8 mouse cellular contexts compared by ENCODE assay signal in genomic region chr2:91984439-91984838, GRCm38 (mm10). TPM values are rescaled to one million over a fixed set of nuclear protein-coding genes. Genes with fewer than 3 reads are reported as not detected.
DNase-seq lines count a peak whose midpoint lies in the region; ATAC-seq and TF ChIP-seq lines count a peak whose summit lies in the region.

No protein-coding gene starts in this region.

- WGBS in heart, postnatal 0 days = 5% methylated on average over 9 of the region's 13 CpGs

- no peaks in the 10 kb centered on the region for H3K36me3 ChIP-seq in heart, postnatal 0 days (replicated peaks; ENCODE audit: control insufficient read depth, insufficient read depth, low read length)
- H3K36me3 ChIP-seq in splenic B cell, adult 2 months (ENCODE audit: control insufficient read depth, insufficient read depth, low read length, poor library complexity, severe bottlenecking) = no peaks in the 10 kb centered on the region

- H3K27ac ChIP-seq in heart, postnatal 0 days (ENCODE audit: low read depth) = peak overlapping the region; percentile 78

- 0 out of 2 replicates have a peak overlapping the region, but pooled peaks have one; percentile 39 for H3K9ac ChIP-seq in heart, postnatal 0 days (replicated peaks; ENCODE audit: low read depth, low read length)

- DNase-seq in MN1 (ENCODE audit: low spot score) = peak; percentile 87
- DNase-seq in embryo, embryonic 11 days = peak; percentile 94
- peak; percentile 92 for DNase-seq in heart, postnatal 0 days (ENCODE audit: low spot score)
- peak; percentile 86 to 95 for DNase-seq in kidney, postnatal 25 days
- DNase-seq in splenic B cell, adult 2 months (ENCODE audit: low read depth, low spot score) = peak; percentile 84
- DNase-seq in cerebellum, adult 18-20 months = no peak
- DNase-seq in cerebellum, adult 9-10 months = no peak

- no peak overlapping the region for H3K4me3 ChIP-seq in heart, postnatal 0 days (ENCODE audit: low read depth, low read length)

- H3K4me1 ChIP-seq in heart, postnatal 0 days (ENCODE audit: control insufficient read depth, insufficient read depth) = peaks cover 10% of the 10 kb centered on the region

- 0 out of 2 replicates have a peak, but pooled peaks have one; percentile 43 for TF ChIP-seq EP300 in heart, postnatal 0 days (IDR thresholded peaks at IDR 0.05; ENCODE audit: low read depth)

- ATAC-seq in heart, postnatal 0 days (ENCODE audit: insufficient read depth, low read depth) = peak; percentile 93
- peak; percentile 92 for ATAC-seq in megakaryocyte, adult 5-6 weeks (ENCODE audit: poor library complexity, severe bottlenecking)

- H3K4me2 ChIP-seq in heart, postnatal 0 days (ENCODE audit: low read depth, low read length) = peak overlapping the region; percentile 55

- no peaks in the 10 kb centered on the region for H3K27me3 ChIP-seq in heart, postnatal 0 days (ENCODE audit: control insufficient read depth, insufficient read depth, low read length)
- no peaks in the 10 kb centered on the region for H3K27me3 ChIP-seq in splenic B cell, adult 2 months (ENCODE audit: control insufficient read depth, insufficient read depth, low read length, poor library complexity, severe bottlenecking)

- no peak for TF ChIP-seq CTCF in heart, postnatal 0 days (IDR thresholded peaks at IDR 0.05; ENCODE audit: low read depth)

- H3K9me3 ChIP-seq in heart, postnatal 0 days (replicated peaks; ENCODE audit: control insufficient read depth, low read length) = no peaks in the 10 kb centered on the region

RNA-seq across cellular contexts. Expression of gene Dgkz, which starts 8.8 kb away (rescaled TPM):
- 77.0 and 77.9 TPM in 2 replicates for total RNA-seq in heart, postnatal 0 days (2014; rRNA removed; ENCODE audit: low replicate concordance)
- 24.0 and 26.2 TPM in 2 replicates for polyA plus RNA-seq in heart, postnatal 0 days (2015; fragmentation: Nextera tagmentation; extraction: Ambion mirVana)
- total RNA-seq in megakaryocyte, adult 5-6 weeks (2015) = 94.1 and 114 TPM in 2 replicates
- 66.4 and 80.4 TPM in 2 replicates for total RNA-seq in megakaryocyte, adult 5-6 weeks (2017)

RNA-seq across cellular contexts. Expression of gene Gm9821, which starts 38.9 kb away (rescaled TPM):
- total RNA-seq in heart, postnatal 0 days (2014; rRNA removed; ENCODE audit: low replicate concordance) = not detected in 2 replicates
- 0.89 and 0.93 TPM in 2 replicates for polyA plus RNA-seq in heart, postnatal 0 days (2015; fragmentation: Nextera tagmentation; extraction: Ambion mirVana)
- total RNA-seq in megakaryocyte, adult 5-6 weeks (2015) = not detected in 2 replicates
- total RNA-seq in megakaryocyte, adult 5-6 weeks (2017) = 0.69 TPM in 1 of 2 replicates, not detected in the other

RNA-seq across cellular contexts. Expression of gene Creb3l1, which starts 39.9 kb away (rescaled TPM):
- 3.8 and 6.7 TPM in 2 replicates for total RNA-seq in heart, postnatal 0 days (2014; rRNA removed; ENCODE audit: low replicate concordance)
- 4.1 and 4.2 TPM in 2 replicates for polyA plus RNA-seq in heart, postnatal 0 days (2015; fragmentation: Nextera tagmentation; extraction: Ambion mirVana)
- total RNA-seq in megakaryocyte, adult 5-6 weeks (2015) = 2.7 and 4.8 TPM in 2 replicates
- 0.51 and 1.2 TPM in 2 replicates for total RNA-seq in megakaryocyte, adult 5-6 weeks (2017)

RNA-seq across cellular contexts. Expression of gene Mdk, which starts 52.3 kb away (rescaled TPM):
- total RNA-seq in heart, postnatal 0 days (2014; rRNA removed; ENCODE audit: low replicate concordance) = 18.5 and 48.2 TPM in 2 replicates
- 100 and 119 TPM in 2 replicates for polyA plus RNA-seq in heart, postnatal 0 days (2015; fragmentation: Nextera tagmentation; extraction: Ambion mirVana)
- total RNA-seq in megakaryocyte, adult 5-6 weeks (2015) = 1.3 and 2.2 TPM in 2 replicates
- not detected in 2 replicates for total RNA-seq in megakaryocyte, adult 5-6 weeks (2017)

RNA-seq across cellular contexts. Expression of gene Chrm4, which starts 57.4 kb away (rescaled TPM):
- 0.27 TPM in 1 of 2 replicates, not detected in the other for total RNA-seq in heart, postnatal 0 days (2014; rRNA removed; ENCODE audit: low replicate concordance)
- polyA plus RNA-seq in heart, postnatal 0 days (2015; fragmentation: Nextera tagmentation; extraction: Ambion mirVana) = not detected in 2 replicates
- not detected in 2 replicates for total RNA-seq in megakaryocyte, adult 5-6 weeks (2015)
- total RNA-seq in megakaryocyte, adult 5-6 weeks (2017) = not detected in 2 replicates

Comparison
In these comparisons a context has a peak if more than half of its experiments do, and no peak if none do; other contexts are left out.
1. DNase-seq: peak in MN1 (single experiment), embryo, embryonic 11 days (single experiment), heart, postnatal 0 days (single experiment), kidney, postnatal 25 days (2 of 2) and splenic B cell, adult 2 months (single experiment); none in cerebellum, adult 18-20 months (0 of 2) and cerebellum, adult 9-10 months (single experiment).